Mouse (Mus musculus): Measurements from ENCODE around the gene Zdhhc4.

Zdhhc4 gene

GRCm38 (mm10) chr5:143272540-143273330, 56.3 kb downstream of the Zdhhc4 start:
- DNase-seq, result no peak

DNA sequence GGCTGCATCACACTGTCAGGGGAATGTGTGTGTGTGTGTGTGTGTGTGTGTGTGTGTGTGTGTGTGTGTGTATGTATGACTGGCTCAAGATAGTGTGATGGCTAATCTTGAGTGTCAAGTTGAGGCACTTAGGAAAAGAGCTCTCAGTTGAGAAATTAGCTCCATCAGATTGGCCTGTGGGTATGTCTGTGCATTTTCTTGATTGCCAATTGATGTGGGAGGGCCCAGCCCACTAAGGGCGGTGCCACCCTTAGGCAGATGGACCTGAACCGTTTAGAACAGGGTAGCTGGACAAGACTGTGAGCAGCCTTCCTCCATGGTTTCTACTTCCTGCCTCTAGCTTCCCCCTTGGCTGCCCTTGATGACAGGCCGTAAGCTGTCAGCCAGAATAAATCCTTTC, 56.9 kb downstream of the Zdhhc4 start:
- DNase-seq, result no peak

GRCm38 (mm10) chr5:143271642-143272041, 57.4 kb downstream of the Zdhhc4 start:
- no peak for DNase-seq

- no peak for DNase-seq
Measured at GRCm38 (mm10) chr5:143270151-143270519, 58.9 kb downstream of the Zdhhc4 start.

DNA sequence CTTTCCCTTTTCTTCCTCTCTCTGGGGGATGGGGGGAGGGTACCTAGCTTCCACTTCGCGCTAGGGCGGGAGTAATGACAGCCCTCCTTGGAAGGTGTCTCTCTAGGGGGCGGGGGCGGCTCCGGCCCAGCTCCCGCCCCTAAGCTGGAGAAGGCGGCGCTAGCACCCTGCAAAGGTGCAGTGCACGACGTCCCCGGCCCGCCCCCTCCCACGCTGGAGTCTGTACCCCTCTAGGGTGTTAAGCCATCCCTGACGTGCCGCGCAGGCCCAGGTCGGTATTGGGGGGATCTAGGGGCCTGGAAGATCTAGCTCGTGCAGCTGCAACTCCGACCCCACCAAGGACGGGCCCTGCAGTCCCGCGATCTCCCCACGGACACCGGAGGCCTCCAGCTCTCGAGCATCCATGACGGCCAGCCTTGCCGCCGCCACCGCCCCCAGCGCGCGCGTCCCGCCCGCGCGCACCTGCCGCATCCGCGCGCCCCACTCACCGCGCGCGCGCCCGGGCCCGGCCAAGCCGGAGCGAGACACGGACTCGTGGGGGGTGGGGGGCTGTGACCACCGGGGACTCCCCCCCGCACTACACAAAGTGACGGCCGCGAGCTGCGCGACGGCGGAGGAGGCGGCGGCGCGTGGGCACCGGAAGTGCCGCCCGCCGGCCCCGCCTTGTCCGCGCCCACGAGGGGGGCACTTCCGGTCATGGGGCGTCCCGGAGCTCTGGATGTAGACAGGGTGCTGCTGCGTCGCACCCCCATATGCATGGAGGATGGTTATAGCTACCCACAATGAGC, 59.5 kb downstream of the Zdhhc4 start, which contains the start of gene Zfp316:
Gene Zfp316, minus strand, starts transcription at position 660 of the 788 bp plus-strand sequence.
- peak; percentile 58 for DNase-seq

GRCm38 (mm10) chr5:143268985-143269362, 60.1 kb downstream of the Zdhhc4 start:
- no peak for DNase-seq

DNA sequence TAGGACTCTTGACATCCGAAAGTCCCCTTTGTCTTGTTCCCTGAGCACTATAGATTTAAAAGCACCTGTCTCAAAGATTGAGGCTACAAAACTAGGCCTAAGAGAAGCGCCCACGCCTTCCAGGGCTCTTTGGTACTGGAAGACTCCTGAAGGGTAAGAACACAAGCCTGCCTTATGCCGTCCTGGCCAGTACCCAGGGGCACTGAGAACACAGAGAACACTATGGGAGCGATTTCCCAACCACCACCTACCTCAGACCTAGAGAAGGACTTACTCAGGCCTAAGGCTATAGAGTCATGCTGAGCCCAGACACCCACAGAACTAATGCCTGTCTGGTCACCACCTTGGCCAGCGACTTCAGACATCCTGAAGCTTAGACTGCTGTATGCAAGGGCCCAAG, 62.3 kb downstream of the Zdhhc4 start:
- no peak for DNase-seq

Data from thymus, postnatal 14 days (tissue).